ENCODE assay signal across 18 mouse cellular contexts in genomic region chr2:30476241-30476640, GRCm38 (mm10).
"Had no signal": no experiment of that assay in that cellular context is flagged by ENCODE, and none has a peak within 500 bp of the region (broad histone marks: within the 10 kb centered on the region; RNA-seq: fewer than 3 reads in every experiment).

No protein-coding gene starts in this region.

- ATAC-seq: liver, postnatal 0 days; lung, postnatal 0 days had no signal

- H3K27ac ChIP-seq: liver, embryonic 15.5 days; lung, embryonic 15.5 days; macrophage; neural tube, embryonic 12.5 days; stomach, embryonic 15.5 days; stomach, postnatal 0 days had no signal

- H3K9me3 ChIP-seq: liver, embryonic 15.5 days; lung, embryonic 15.5 days; megakaryocyte, embryonic 14.5 days; neural tube, embryonic 12.5 days; stomach, embryonic 15.5 days had no signal

- H3K36me3 ChIP-seq: liver, embryonic 15.5 days; lung, embryonic 15.5 days; neural tube, embryonic 12.5 days; stomach, embryonic 15.5 days had no signal

- DNase-seq: liver, postnatal 0 days; lung, adult 2 months; lung, postnatal 14 days; lung, postnatal 36 days; midbrain, embryonic 14.5 days; right cerebral cortex, postnatal 14 days; thymus, adult 2 months; thymus, postnatal 25 days; thymus, postnatal 4 days had no signal

- H3K4me2 ChIP-seq: liver, embryonic 15.5 days; midbrain, embryonic 11.5 days; neural tube, embryonic 12.5 days; stomach, embryonic 15.5 days had no signal

- H3K27me3 ChIP-seq: lung, embryonic 15.5 days; stomach, embryonic 15.5 days had no signal

- H3K9ac ChIP-seq: liver, embryonic 15.5 days; liver, postnatal 0 days; lung, embryonic 15.5 days; neural tube, embryonic 12.5 days; stomach, embryonic 15.5 days had no signal

- H3K4me3 ChIP-seq: liver, embryonic 15.5 days; lung, embryonic 15.5 days; neural tube, embryonic 12.5 days; stomach, embryonic 15.5 days had no signal
